Mouse (Mus musculus): ENCODE data around the gene Phrf1.

- TF ChIP-seq POLR2A (IDR thresholded peaks at IDR 0.05; ENCODE audit: insufficient read depth, low read depth, low read length) (no peak), CTCF (IDR thresholded peaks at IDR 0.05) (no peak)
Observed at GRCm38 (mm10) chr7:141261480-141261879, 32.9 kb downstream of the Phrf1 start.
